Mouse (Mus musculus) liver, embryonic 16.5 days (tissue): Measurements from ENCODE around the gene Lrrc2. TPM values are rescaled to one million over a fixed set of nuclear protein-coding genes. Genes with fewer than 3 reads are reported as not detected.

Experiments
- ATAC-seq: fragments of 200-750 bp; cut with Nextera tagmentation; 2 replicates; pipeline ENCODE4 v1.8.0; 2017; ENCODE audit warnings: low read depth, mild to moderate bottlenecking, moderate number of reproducible peaks, moderate library complexity
- H3K27ac ChIP-seq: fragments of 300-500 bp; sonication (generic); 2 replicates; pipeline ENCODE4 v1.5.1; 2014; ENCODE audit warnings: mild to moderate bottlenecking, low read length
- H3K27me3 ChIP-seq: fragments of 300-500 bp; sonication (generic); 2 replicates; pipeline ENCODE4 v1.6.1; 2014; ENCODE audit warnings: low read depth, low read length, mixed read lengths; ENCODE audit not compliant: control insufficient read depth, insufficient read depth
- H3K36me3 ChIP-seq: fragments of 300-500 bp; sonication (generic); 2 replicates; pipeline ENCODE4 v1.6.1; 2014; ENCODE audit warnings: mild to moderate bottlenecking; ENCODE audit not compliant: control insufficient read depth, insufficient read depth
- H3K4me1 ChIP-seq: fragments of 300-500 bp; sonication (generic); 2 replicates; pipeline ENCODE4 v1.6.1; 2014; ENCODE audit warnings: low read depth, low read length, mixed read lengths; ENCODE audit not compliant: control insufficient read depth
- H3K4me2 ChIP-seq: fragments of 300-500 bp; sonication (generic); 2 replicates; pipeline ENCODE4 v1.6.1; 2014; ENCODE audit warnings: low read depth, low read length, mixed read lengths
- H3K4me3 ChIP-seq: fragments of 300-500 bp; sonication (generic); 2 replicates; pipeline ENCODE4 v1.5.1; 2014; ENCODE audit warnings: low read depth, mild to moderate bottlenecking, low read length
- H3K9ac ChIP-seq: fragments of 300-500 bp; sonication (generic); 2 replicates; pipeline ENCODE4 v1.6.1; 2014; ENCODE audit warnings: low read depth, low read length
- H3K9me3 ChIP-seq: fragments of 300-500 bp; sonication (generic); replicated peaks from 2 replicates; pipeline ENCODE4 v1.6.1; 2016; ENCODE audit warnings: low read length; ENCODE audit not compliant: control insufficient read depth
- WGBS: fragments of 180-500 bp; shearing (Covaris S2); extraction: QIAGEN DNeasy Blood & Tissue Kit; methylation state at CpG from one replicate; pipeline ENCODE4 v1.1.7; 2014; ENCODE audit not compliant: insufficient replicate concordance; 5-methylcytosine and 5-hydroxymethylcytosine counted together
- polyA plus RNA-seq: library from polyadenylated mRNA; unstranded; fragments of >200 nt; fragmentation: Nextera tagmentation; extraction: Ambion mirVana; gene quantifications from 2 replicates; pipeline ENCODE4 v1.2.1, GENCODE M21; 2015

The Lrrc2 gene
- polyA plus RNA-seq, 1 experiment from 2014 or later = 0.44 TPM

GRCm38 (mm10) chr9:110945926-110946325 is 5.4 kb upstream of the Lrrc2 start, which contains the start of gene Tdgf1:
TSS of gene Tdgf1 (minus strand) at chr9:110946158.
- Histone ChIP-seq H3K4me2 (no peak within 1 kb of the TSS), H3K4me1 (no peaks in the 10 kb centered on the region), H3K27me3 (peaks cover 28% of the 10 kb centered on the region), H3K36me3 (no peaks in the 10 kb centered on the region), H3K9ac (no peak within 1 kb of the TSS), H3K4me3 (no peak within 1 kb of the TSS), H3K27ac (no peak within 1 kb of the TSS), H3K9me3 (no peaks in the 10 kb centered on the region)
- 13% methylated on average over 11 of the region's 11 CpGs for WGBS
- no peak for ATAC-seq

GRCm38 (mm10) chr9:110946548-110947044 is 4.7 kb upstream of the Lrrc2 start:
- no peaks in the 10 kb centered on the region for H3K4me1 ChIP-seq
- no peak overlapping the region for H3K27ac ChIP-seq
- no peak overlapping the region for H3K4me3 ChIP-seq
- no peak overlapping the region for H3K9ac ChIP-seq
- peaks cover 28% of the 10 kb centered on the region for H3K27me3 ChIP-seq
- ATAC-seq = no peak
- 17% methylated on average over 20 of the region's 20 CpGs for WGBS
- H3K36me3 ChIP-seq = no peaks in the 10 kb centered on the region
- no peak overlapping the region for H3K4me2 ChIP-seq
- no peaks in the 10 kb centered on the region for H3K9me3 ChIP-seq

GRCm38 (mm10) chr9:110947261-110947661 is 4.1 kb upstream of the Lrrc2 start:
- whole genome bisulfite sequencing = 30% methylated on average over 6 of the region's 6 CpGs
- no peaks in the 10 kb centered on the region for H3K4me1 ChIP-seq
- peaks cover 28% of the 10 kb centered on the region for H3K27me3 ChIP-seq
- H3K27ac ChIP-seq = no peak overlapping the region
- H3K4me2 ChIP-seq = no peak overlapping the region
- no peak overlapping the region for H3K9ac ChIP-seq
- no peaks in the 10 kb centered on the region for H3K9me3 ChIP-seq
- ATAC-seq = no peak
- H3K36me3 ChIP-seq = no peaks in the 10 kb centered on the region
- no peak overlapping the region for H3K4me3 ChIP-seq

GRCm38 (mm10) chr9:110947900-110948299 is 3.4 kb upstream of the Lrrc2 start:
- Histone ChIP-seq H3K4me2 (no peak overlapping the region), H3K27me3 (peaks cover 28% of the 10 kb centered on the region), H3K4me1 (no peaks in the 10 kb centered on the region), H3K36me3 (no peaks in the 10 kb centered on the region), H3K9ac (no peak overlapping the region), H3K27ac (no peak overlapping the region), H3K4me3 (no peak overlapping the region), H3K9me3 (no peaks in the 10 kb centered on the region)
- no peak for ATAC-seq
- WGBS = 57% methylated on average over 6 of the region's 6 CpGs

GRCm38 (mm10) chr9:110948813-110949310 is 2.5 kb upstream of the Lrrc2 start:
- Histone ChIP-seq H3K4me2 (no peak overlapping the region), H3K27me3 (peaks cover 28% of the 10 kb centered on the region), H3K27ac (no peak overlapping the region), H3K4me3 (no peak overlapping the region), H3K9ac (no peak overlapping the region), H3K9me3 (no peaks in the 10 kb centered on the region), H3K4me1 (no peaks in the 10 kb centered on the region), H3K36me3 (no peaks in the 10 kb centered on the region)
- WGBS = 49% methylated on average over 8 of the region's 8 CpGs
- ATAC-seq = no peak

- no peak overlapping the region for H3K4me2 ChIP-seq
- WGBS = 77% methylated on average over 3 of the region's 3 CpGs
- H3K9me3 ChIP-seq = no peaks in the 10 kb centered on the region
- H3K36me3 ChIP-seq = no peaks in the 10 kb centered on the region
- H3K9ac ChIP-seq = no peak overlapping the region
- H3K27ac ChIP-seq = no peak overlapping the region
- no peaks in the 10 kb centered on the region for H3K4me1 ChIP-seq
- H3K27me3 ChIP-seq = peaks cover 21% of the 10 kb centered on the region
- H3K4me3 ChIP-seq = no peak overlapping the region
- ATAC-seq = no peak
Observed at GRCm38 (mm10) chr9:110950109-110950508, 1.2 kb upstream of the Lrrc2 start.

- Histone ChIP-seq H3K9ac (no peak overlapping the region), H3K27me3 (peaks cover 6% of the 10 kb centered on the region), H3K4me1 (no peaks in the 10 kb centered on the region), H3K36me3 (no peaks in the 10 kb centered on the region), H3K9me3 (no peaks in the 10 kb centered on the region), H3K4me2 (no peak overlapping the region), H3K4me3 (no peak overlapping the region), H3K27ac (no peak overlapping the region)
- no peak for ATAC-seq
- 61% methylated on average over 13 of the region's 13 CpGs for WGBS
Observed at GRCm38 (mm10) chr9:110951866-110952265, 521 bp downstream of the Lrrc2 start.

- 35% methylated on average over 6 of the region's 6 CpGs for WGBS
- no peak for ATAC-seq
- H3K4me3 ChIP-seq = no peak overlapping the region
- H3K36me3 ChIP-seq = no peaks in the 10 kb centered on the region
- no peak overlapping the region for H3K4me2 ChIP-seq
- H3K27ac ChIP-seq = no peak overlapping the region
- H3K27me3 ChIP-seq = peaks cover 2% of the 10 kb centered on the region; the same call in 1 of the 2 replicates
- H3K9me3 ChIP-seq = no peaks in the 10 kb centered on the region
- H3K4me1 ChIP-seq = no peaks in the 10 kb centered on the region
- no peak overlapping the region for H3K9ac ChIP-seq
Observed at GRCm38 (mm10) chr9:110952398-110952797, 1.1 kb downstream of the Lrrc2 start.

- WGBS = 34% methylated on average over 5 of the region's 5 CpGs
- no peak overlapping the region for H3K27ac ChIP-seq
- no peak overlapping the region; the same call in 1 of the 2 replicates for H3K9ac ChIP-seq
- peak overlapping the region; percentile 53 for H3K4me3 ChIP-seq
- no peaks in the 10 kb centered on the region for H3K36me3 ChIP-seq
- peak overlapping the region; percentile 66 for H3K4me2 ChIP-seq
- no peak for ATAC-seq
- H3K9me3 ChIP-seq = no peaks in the 10 kb centered on the region
- no peaks in the 10 kb centered on the region for H3K4me1 ChIP-seq
- H3K27me3 ChIP-seq = no peaks in the 10 kb centered on the region
Observed at GRCm38 (mm10) chr9:110952931-110953549, 1.7 kb downstream of the Lrrc2 start.
